Mouse (Mus musculus) MEL (cell line): ENCODE measurements around the gene Zfp426. TPM values are rescaled to one million over a fixed set of nuclear protein-coding genes. Genes with fewer than 3 reads are reported as not detected.

Experiments used
- DNase-seq: peaks from one replicate; pipeline ENCODE4 v3.0.0; 2011; ENCODE audit warnings: low read depth, low spot score
- H3K27ac ChIP-seq: 2 replicates; pipeline ENCODE4 v1.5.1; 2012; ENCODE audit warnings: low read depth, mild to moderate bottlenecking, control low read depth, low read length, moderate library complexity; ENCODE audit not compliant: control insufficient read depth
- H3K27me3 ChIP-seq, 2 experiments: fragments of 150-350 bp in 1 of 2; sonication (generic) in 1 of 2; 2 replicates each; pipeline ENCODE4 v1.6.1; 2012; ENCODE audit warnings: low read length in 2 of 2, mild to moderate bottlenecking in 2 of 2, improper control_type of control experiment in 1 of 2, moderate library complexity in 1 of 2; ENCODE audit not compliant: insufficient read depth in 2 of 2, control insufficient read depth in 1 of 2
- H3K36me3 ChIP-seq, 2 experiments: 2 replicates each; pipeline ENCODE4 v1.6.1; 2012 to 2014; ENCODE audit warnings: low read length in 2 of 2, improper control_type of control experiment in 1 of 2, inconsistent platforms in 1 of 2, mild to moderate bottlenecking in 1 of 2; ENCODE audit not compliant: insufficient read depth in 2 of 2, control insufficient read depth in 1 of 2
- H3K4me1 ChIP-seq, 2 experiments: fragments of 150-350 bp in 1 of 2; sonication (generic) in 1 of 2; 2 replicates each; pipeline ENCODE4 v1.6.1; 2012; ENCODE audit warnings: low read length in 2 of 2, improper control_type of control experiment in 1 of 2, mild to moderate bottlenecking in 1 of 2; ENCODE audit not compliant: insufficient read depth in 2 of 2, control insufficient read depth in 1 of 2
- H3K4me3 ChIP-seq, 2 experiments: fragments of 150-350 bp in 1 of 2; sonication (generic) in 1 of 2; 2 replicates each; pipeline ENCODE4 v1.5.1; 2012; ENCODE audit warnings: low read depth in 2 of 2, low read length in 2 of 2, mild to moderate bottlenecking in 2 of 2, moderate library complexity in 2 of 2, control low read depth in 1 of 2, improper control_type of control experiment in 1 of 2; ENCODE audit not compliant: control insufficient read depth in 1 of 2, insufficient read depth in 1 of 2
- H3K79me2 ChIP-seq: 2 replicates; pipeline ENCODE4 v1.6.1; 2012; ENCODE audit warnings: mild to moderate bottlenecking, low read length, moderate library complexity; ENCODE audit not compliant: control insufficient read depth, poor library complexity, insufficient read depth
- H3K9ac ChIP-seq: 2 replicates; pipeline ENCODE4 v1.6.1; 2012; ENCODE audit warnings: low read depth, mild to moderate bottlenecking, control low read depth, low read length, moderate library complexity; ENCODE audit not compliant: control insufficient read depth, poor library complexity, severe bottlenecking
- H3K9me3 ChIP-seq: fragments of 150-350 bp; sonication (generic); replicated peaks from 2 replicates; pipeline ENCODE4 v1.6.1; 2012; ENCODE audit warnings: mild to moderate bottlenecking, low read length, improper control_type of control experiment, moderate library complexity; ENCODE audit not compliant: insufficient read depth
- BHLHE40 ChIP-seq: IDR thresholded peaks from 2 replicates; pipeline ENCODE4 v1.6.1; 2012; ENCODE audit warnings: low read depth, mild to moderate bottlenecking, inconsistent platforms, low read length, improper control_type of control experiment, borderline replicate concordance
- CHD1 ChIP-seq: IDR thresholded peaks from 2 replicates; pipeline ENCODE4 v1.6.1; 2012; ENCODE audit warnings: low read depth, mild to moderate bottlenecking, inconsistent platforms, low read length, improper control_type of control experiment
- CHD2 ChIP-seq: IDR thresholded peaks from 2 replicates; pipeline ENCODE4 v1.6.1; 2011; ENCODE audit warnings: low read length, improper control_type of control experiment
- CTCF ChIP-seq, 3 experiments: IDR thresholded peaks in 2 of 3; conservative IDR thresholded peaks in 1 of 3; 2 replicates each; pipeline ENCODE4 v1.5.1; 2011 to 2012; ENCODE audit warnings: low read length in 3 of 3, low read depth in 2 of 3, mild to moderate bottlenecking in 2 of 3, improper control_type of control experiment in 1 of 3, inconsistent platforms in 1 of 3, mixed read lengths in 1 of 3, moderate library complexity in 1 of 3; ENCODE audit not compliant: control insufficient read depth in 1 of 3, insufficient read depth in 1 of 3, poor library complexity in 1 of 3, severe bottlenecking in 1 of 3
- E2F4 ChIP-seq: IDR thresholded peaks from 2 replicates; pipeline ENCODE4 v1.6.1; 2011; ENCODE audit warnings: low read depth, low read length, improper control_type of control experiment, borderline replicate concordance
- ELF1 ChIP-seq: IDR thresholded peaks from 2 replicates; pipeline ENCODE4 v1.6.1; 2014; ENCODE audit warnings: low read depth, mild to moderate bottlenecking, inconsistent platforms, low read length, improper control_type of control experiment, moderate library complexity
- EP300 ChIP-seq, 2 experiments: IDR thresholded peaks; 2 replicates each; pipeline ENCODE4 v1.6.1; 2011; ENCODE audit warnings: improper control_type of control experiment in 2 of 2, low read length in 2 of 2, low read depth in 1 of 2, mild to moderate bottlenecking in 1 of 2
- ETS1 ChIP-seq: IDR thresholded peaks from 2 replicates; pipeline ENCODE4 v1.6.1; 2012; ENCODE audit warnings: low read depth, mild to moderate bottlenecking, inconsistent platforms, low read length, improper control_type of control experiment, moderate library complexity
- GATA1 ChIP-seq: IDR thresholded peaks from 2 replicates; pipeline ENCODE4 v1.6.1; 2011; ENCODE audit warnings: low read depth, low read length, improper control_type of control experiment
- HCFC1 ChIP-seq: IDR thresholded peaks from 2 replicates; pipeline ENCODE4 v1.6.1; 2012; ENCODE audit warnings: low read depth, mild to moderate bottlenecking, inconsistent platforms, low read length, improper control_type of control experiment, moderate library complexity
- JUND ChIP-seq: IDR thresholded peaks from 2 replicates; pipeline ENCODE4 v1.6.1; 2011; ENCODE audit warnings: low read depth, mild to moderate bottlenecking, improper control_type of control experiment, low read length
- KAT2A ChIP-seq: conservative IDR thresholded peaks from 2 replicates; pipeline ENCODE4 v1.6.1; 2012; ENCODE audit warnings: low read depth, low read length, improper control_type of control experiment, inconsistent platforms
- MAFK ChIP-seq: IDR thresholded peaks from 2 replicates; pipeline ENCODE4 v1.6.1; 2011; ENCODE audit warnings: low read depth, mild to moderate bottlenecking, low read length, improper control_type of control experiment, borderline replicate concordance
- MAX ChIP-seq: IDR thresholded peaks from 2 replicates; pipeline ENCODE4 v1.6.1; 2011; ENCODE audit warnings: low read length, improper control_type of control experiment
- MAZ ChIP-seq: IDR thresholded peaks from 2 replicates; pipeline ENCODE4 v1.6.1; 2012; ENCODE audit warnings: low read depth, mild to moderate bottlenecking, inconsistent platforms, low read length, improper control_type of control experiment
- MEF2A ChIP-seq: IDR thresholded peaks from 2 replicates; pipeline ENCODE4 v1.6.1; 2014; ENCODE audit warnings: low read depth, mild to moderate bottlenecking, inconsistent platforms, low read length, improper control_type of control experiment; ENCODE audit not compliant: poor library complexity, insufficient replicate concordance, severe bottlenecking; ENCODE audit errors: extremely low read depth
- MXI1 ChIP-seq: IDR thresholded peaks from 2 replicates; pipeline ENCODE4 v1.6.1; 2011; ENCODE audit warnings: mild to moderate bottlenecking, low read depth, low read length, improper control_type of control experiment
- MYB ChIP-seq: IDR thresholded peaks from 2 replicates; pipeline ENCODE4 v1.6.1; 2011; ENCODE audit warnings: mild to moderate bottlenecking, low read depth, low read length, improper control_type of control experiment
- MYC ChIP-seq: IDR thresholded peaks from 2 replicates; pipeline ENCODE4 v1.6.1; 2011; ENCODE audit warnings: low read depth, mild to moderate bottlenecking, low read length, improper control_type of control experiment, moderate library complexity
- NELFE ChIP-seq: IDR thresholded peaks from 2 replicates; pipeline ENCODE4 v1.6.1; 2011; ENCODE audit warnings: low read depth, low read length, improper control_type of control experiment
- POLR2A ChIP-seq, 2 experiments: IDR thresholded peaks; 2 replicates each; pipeline ENCODE4 v1.6.1; 2011 to 2012; ENCODE audit warnings: low read length in 2 of 2, mild to moderate bottlenecking in 2 of 2, control low read depth in 1 of 2, improper control_type of control experiment in 1 of 2, low read depth in 1 of 2, moderate library complexity in 1 of 2; ENCODE audit not compliant: control insufficient read depth in 1 of 2, insufficient read depth in 1 of 2, poor library complexity in 1 of 2
- POLR2AphosphoS2 ChIP-seq: IDR thresholded peaks from 2 replicates; pipeline ENCODE4 v1.6.1; 2011; ENCODE audit warnings: low read length, improper control_type of control experiment
- POLR2AphosphoS5 ChIP-seq: IDR thresholded peaks from 2 replicates; pipeline ENCODE4 v1.6.1; 2012; ENCODE audit warnings: low read depth, borderline replicate concordance, mild to moderate bottlenecking, inconsistent platforms, low read length, moderate library complexity, mixed read lengths
- RAD21 ChIP-seq: IDR thresholded peaks from 2 replicates; pipeline ENCODE4 v1.6.1; 2011; ENCODE audit warnings: mild to moderate bottlenecking, low read depth, low read length, improper control_type of control experiment
- RCOR1 ChIP-seq: IDR thresholded peaks from 2 replicates; pipeline ENCODE4 v1.6.1; 2012; ENCODE audit warnings: low read depth, mild to moderate bottlenecking, inconsistent platforms, low read length, improper control_type of control experiment
- SIN3A ChIP-seq: IDR thresholded peaks from 2 replicates; pipeline ENCODE4 v1.6.1; 2012; ENCODE audit warnings: low read length, improper control_type of control experiment, inconsistent platforms
- SMC3 ChIP-seq: IDR thresholded peaks from 2 replicates; pipeline ENCODE4 v1.6.1; 2011; ENCODE audit warnings: low read depth, low read length, improper control_type of control experiment
- TBP ChIP-seq: IDR thresholded peaks from 2 replicates; pipeline ENCODE4 v1.8.0; 2011; ENCODE audit warnings: low read depth, low read length, improper control_type of control experiment
- TCF12 ChIP-seq: IDR thresholded peaks from 2 replicates; pipeline ENCODE4 v1.6.1; 2014; ENCODE audit warnings: low read depth, mild to moderate bottlenecking, inconsistent platforms, low read length, improper control_type of control experiment, moderate library complexity
- UBTF ChIP-seq: IDR thresholded peaks from 2 replicates; pipeline ENCODE4 v1.6.1; 2012; ENCODE audit warnings: low read depth, mild to moderate bottlenecking, inconsistent platforms, low read length, improper control_type of control experiment, moderate library complexity, borderline replicate concordance; ENCODE audit not compliant: insufficient read depth
- USF1 ChIP-seq: IDR thresholded peaks from 2 replicates; pipeline ENCODE4 v1.6.1; 2014; ENCODE audit warnings: low read depth, mild to moderate bottlenecking, inconsistent platforms, low read length, improper control_type of control experiment, moderate library complexity
- USF2 ChIP-seq, 2 experiments: IDR thresholded peaks; 2 replicates each; pipeline ENCODE4 v1.6.1; 2011 to 2012; ENCODE audit warnings: improper control_type of control experiment in 2 of 2, low read length in 2 of 2, borderline replicate concordance in 1 of 2, inconsistent platforms in 1 of 2, low read depth in 1 of 2, mild to moderate bottlenecking in 1 of 2; ENCODE audit not compliant: insufficient read depth in 1 of 2
- ZC3H11A ChIP-seq: IDR thresholded peaks from 2 replicates; pipeline ENCODE4 v1.6.1; 2012; ENCODE audit warnings: low read depth, mild to moderate bottlenecking, inconsistent platforms, low read length, improper control_type of control experiment
- ZKSCAN1 ChIP-seq: IDR thresholded peaks from 2 replicates; pipeline ENCODE4 v1.6.1; 2012; ENCODE audit warnings: low read depth, mild to moderate bottlenecking, inconsistent platforms, low read length, improper control_type of control experiment, moderate library complexity
- ZMIZ1 ChIP-seq: IDR thresholded peaks from 2 replicates; pipeline ENCODE4 v1.6.1; 2012; ENCODE audit warnings: low read depth, mild to moderate bottlenecking, inconsistent platforms, low read length, improper control_type of control experiment, moderate library complexity
- polyA plus RNA-seq, 2 experiments: library from polyadenylated mRNA; stranded (reverse) in 1 of 2; unstranded in 1 of 2; fragments of >175 nt in 1 of 2; fragments of >200 nt in 1 of 2; gene quantifications; 2 replicates each; pipeline versions ENCODE4 v1.2.1 to v1.2.4; 2012; ENCODE audit warnings: low replicate concordance in 2 of 2, low read depth in 1 of 2; ENCODE audit not compliant: insufficient read length in 2 of 2, insufficient read depth in 1 of 2, missing spikeins in 1 of 2
- total RNA-seq: library from RNA; depleted of rRNA; stranded (reverse); fragments of 300-350 nt; gene quantifications from 2 replicates; pipeline ENCODE4 v1.2.3, GENCODE M21; 2012; rRNA removed

Gene Zfp426
- total RNA-seq = 32.1 and 41.5 TPM in 2 replicates
- polyA plus RNA-seq = 10 to 100 TPM in 1 of 2 experiments, not detected in 1; 30.7 TPM

DNA sequence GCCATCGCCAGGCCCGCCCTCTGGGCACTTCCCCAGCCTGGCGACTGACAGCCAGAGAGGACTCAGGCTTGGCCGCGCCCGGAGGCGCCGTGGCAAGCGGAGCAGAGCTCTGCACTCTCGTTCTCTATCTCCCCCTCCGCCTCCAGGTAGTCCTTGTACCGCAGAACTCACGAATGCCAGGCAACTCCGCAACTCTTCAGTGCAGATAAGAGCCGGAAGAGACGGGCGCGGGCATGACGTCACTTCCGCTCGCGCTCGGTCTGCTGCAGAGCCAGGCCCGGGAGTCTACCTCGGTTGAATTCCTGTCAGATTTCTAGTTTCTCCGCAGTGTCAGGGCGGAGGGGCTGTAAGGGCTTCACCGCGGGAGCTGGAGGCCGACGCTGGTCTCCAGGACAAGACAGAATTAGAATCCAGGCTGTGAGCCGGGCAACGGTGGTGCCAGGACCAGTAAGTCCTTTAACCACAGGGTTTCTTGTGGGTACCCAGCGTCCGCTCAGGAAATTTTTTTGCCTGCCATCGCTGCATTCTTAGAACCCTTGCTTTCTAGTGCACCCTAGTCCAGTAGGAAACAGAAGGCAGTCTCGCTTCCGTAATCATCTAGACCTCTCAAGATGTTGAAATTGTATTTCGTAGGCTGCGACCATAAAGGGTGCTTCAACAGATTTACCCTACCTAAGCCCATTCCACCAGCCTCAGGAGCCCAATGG, at the start of gene Zfp426:
Gene Zfp426, minus strand, starts transcription at position 220 of the 707 bp plus-strand sequence.
- H3K4me3 ChIP-seq = peak within 1 kb of the TSS; percentile 74 to 75
- peak within 1 kb of the TSS; percentile 71 for H3K9ac ChIP-seq
- H3K79me2 ChIP-seq = peaks cover 20% of the 10 kb centered on the region
- peak; percentile 100 for DNase-seq
- no peaks in the 10 kb centered on the region for H3K9me3 ChIP-seq
- H3K27ac ChIP-seq = peak within 1 kb of the TSS; percentile 78
- H3K4me1 ChIP-seq = peaks cover 6 to 11% of the 10 kb centered on the region in 2 experiments
- H3K27me3 ChIP-seq = no peaks in the 10 kb centered on the region
- peaks cover 16 to 24% of the 10 kb centered on the region in 2 experiments for H3K36me3 ChIP-seq
- peak; percentile 79 for TF ChIP-seq RCOR1
- 0 out of 2 replicates have a peak, but pooled peaks have one; percentile 82 for TF ChIP-seq CHD1
- TF ChIP-seq CTCF (IDR thresholded peaks at IDR 0.05 in 2 of 3, conservative IDR thresholded peaks at IDR 0.05 in 1 of 3; ENCODE audit: control insufficient read depth in 1 of 3, insufficient read depth in 1 of 3, low read depth in 2 of 3, low read length in 3 of 3, poor library complexity in 1 of 3, severe bottlenecking in 1 of 3) = no peak
- no peak for TF ChIP-seq MAFK
- TF ChIP-seq MYB = no peak
- TF ChIP-seq MAZ = peak; percentile 86; the same call in 1 of the 2 replicates
- peak; percentile 88; the same call in 1 of the 2 replicates for TF ChIP-seq UBTF
- peak; percentile 92 for TF ChIP-seq TCF12
- TF ChIP-seq HCFC1 = peak; percentile 93
- TF ChIP-seq SMC3 = no peak
- TF ChIP-seq MYC = peak; percentile 87
- TF ChIP-seq KAT2A = peak; percentile 81
- TF ChIP-seq GATA1 = peak; percentile 98
- TF ChIP-seq SIN3A = peak; percentile 98
- TF ChIP-seq MAX = peak; percentile 62; the same call in 1 of the 2 replicates
- peak; percentile 92; the same call in 1 of the 2 replicates for TF ChIP-seq MXI1
- TF ChIP-seq E2F4 = 0 out of 2 replicates have a peak, but pooled peaks have one; percentile 55
- no peak for TF ChIP-seq USF2 (IDR thresholded peaks at IDR 0.05; ENCODE audit: borderline replicate concordance in 1 of 2, insufficient read depth in 1 of 2, low read depth in 1 of 2, low read length in 2 of 2)
- TF ChIP-seq ZKSCAN1 = no peak
- no peak for TF ChIP-seq CHD2
- peak; percentile 94 for TF ChIP-seq ETS1
- peak; percentile 96 for TF ChIP-seq TBP
- TF ChIP-seq RAD21 = no peak
- TF ChIP-seq BHLHE40 = no peak
- TF ChIP-seq EP300 (IDR thresholded peaks at IDR 0.05; ENCODE audit: low read depth in 1 of 2, low read length in 2 of 2) = peak in 1 of 2 experiments; percentile 81; a peak in 2 of 4 replicates
- TF ChIP-seq ZMIZ1 = peak; percentile 99
- TF ChIP-seq POLR2AphosphoS5 = peak; percentile 89; the same call in 1 of the 2 replicates
- TF ChIP-seq POLR2AphosphoS2 = peak; percentile 99
- TF ChIP-seq ZC3H11A = no peak
- TF ChIP-seq ELF1 = peak; percentile 91
- TF ChIP-seq USF1 = no peak
- peak; percentile 68; the same call in 1 of the 2 replicates for TF ChIP-seq MEF2A
- peak; percentile 100 for TF ChIP-seq NELFE
- peak; percentile 98 to 99 for TF ChIP-seq POLR2A (IDR thresholded peaks at IDR 0.05; ENCODE audit: control insufficient read depth in 1 of 2, insufficient read depth in 1 of 2, low read depth in 1 of 2, low read length in 2 of 2, poor library complexity in 1 of 2)
- peak; percentile 92 for TF ChIP-seq JUND
